Comparison of ENCODE assay signal across 27 mouse cellular contexts in genomic region chr6:137539219-137539618, GRCm38 (mm10).
DNase-seq lines count a peak whose midpoint lies in the region; ATAC-seq and TF ChIP-seq lines count a peak whose summit lies in the region.
"Had no signal": no experiment of that assay in that cellular context is flagged by ENCODE, and none has a peak within 500 bp of the region (broad histone marks: within the 10 kb centered on the region; RNA-seq: fewer than 3 reads in every experiment).

No protein-coding gene starts in this region.

- ATAC-seq in kidney, embryonic 16.5 days (ENCODE audit: low FRiP score, low TSS enrichment): no peak
- ATAC-seq in intestine, embryonic 16.5 days: peak; percentile 41
- ATAC-seq: forebrain, embryonic 13.5 days; forebrain, embryonic 16.5 days; hindbrain, embryonic 16.5 days had no signal

- H3K27me3 ChIP-seq in kidney, adult 2 months (replicated peaks; ENCODE audit: control insufficient read depth, insufficient read depth, low read length): no peaks in the 10 kb centered on the region
- no peaks in the 10 kb centered on the region for H3K27me3 ChIP-seq in kidney, embryonic 16.5 days (ENCODE audit: insufficient read depth, low read length)
- H3K27me3 ChIP-seq in intestine, embryonic 16.5 days (replicated peaks; ENCODE audit: control insufficient read depth, insufficient read depth, low read length): no peaks in the 10 kb centered on the region
- H3K27me3 ChIP-seq: heart, embryonic 12.5 days; heart, embryonic 15.5 days; hindbrain, embryonic 13.5 days had no signal

- peaks cover 19% of the 10 kb centered on the region for H3K4me1 ChIP-seq in kidney, adult 2 months (ENCODE audit: control insufficient read depth, insufficient read depth, low read length)
- peaks cover 23% of the 10 kb centered on the region for H3K4me1 ChIP-seq in kidney, embryonic 16.5 days (ENCODE audit: insufficient read depth, low read length)
- H3K4me1 ChIP-seq in intestine, embryonic 16.5 days (ENCODE audit: control insufficient read depth, insufficient read depth, low read length): peaks cover 16% of the 10 kb centered on the region; the same call in 1 of the 2 replicates

- no peak for TF ChIP-seq CTCF in kidney, adult 2 months (conservative IDR thresholded peaks at IDR 0.05; ENCODE audit: insufficient read depth, insufficient read length, low read depth, low read length)

- 43% methylated on average over 7 of the region's 7 CpGs for WGBS in kidney, adult 2 months
- 39% methylated on average over 7 of the region's 7 CpGs for WGBS in kidney, embryonic 16.5 days
- 36% methylated on average over 7 of the region's 7 CpGs for WGBS in intestine, embryonic 16.5 days

- no peak overlapping the region for H3K9ac ChIP-seq in kidney, embryonic 16.5 days (replicated peaks; ENCODE audit: low read length)
- H3K9ac ChIP-seq in intestine, embryonic 16.5 days (ENCODE audit: low read depth, low read length): no peak overlapping the region
- H3K9ac ChIP-seq: forebrain, embryonic 13.5 days; heart, embryonic 12.5 days; heart, embryonic 15.5 days; hindbrain, embryonic 13.5 days had no signal

- no peak overlapping the region for H3K4me2 ChIP-seq in kidney, embryonic 16.5 days (replicated peaks; ENCODE audit: low read depth, low read length)
- H3K4me2 ChIP-seq in intestine, embryonic 16.5 days (ENCODE audit: low read depth, low read length): no peak overlapping the region
- H3K4me2 ChIP-seq: forebrain, embryonic 13.5 days; heart, embryonic 12.5 days; heart, embryonic 15.5 days; hindbrain, embryonic 13.5 days had no signal

- H3K9me3 ChIP-seq in kidney, embryonic 16.5 days (ENCODE audit: low read length): no peaks in the 10 kb centered on the region
- H3K9me3 ChIP-seq in intestine, embryonic 16.5 days (ENCODE audit: control insufficient read depth, low read length): no peaks in the 10 kb centered on the region
- H3K9me3 ChIP-seq: heart, embryonic 15.5 days; hindbrain, embryonic 10.5 days; hindbrain, embryonic 13.5 days had no signal

- DNase-seq in kidney, adult 2 months: peak; percentile 34
- peak; percentile 28 for DNase-seq in kidney, postnatal 14 days
- no peak for DNase-seq in kidney, postnatal 10 days
- DNase-seq in forelimb bud, embryonic 11.5 days (ENCODE audit: low read depth, low spot score): peak; percentile 32
- no peak for DNase-seq in gastrocnemius, postnatal 25 days
- DNase-seq in cerebellum, postnatal 14 days: no peak
- DNase-seq: adrenal gland, adult 2 months; adrenal gland, postnatal 25 days; B cell, adult 2 months; cerebellum, adult 11-12 months; cerebellum, adult 8-10 months; cerebellum, postnatal 10 days; gastrocnemius, adult 2 months; gastrocnemius, postnatal 14 days; heart, adult 18-20 months; heart, postnatal 10 days; heart, postnatal 36 days had no signal

- peak overlapping the region; percentile 46; the same call in 1 of the 2 replicates for H3K27ac ChIP-seq in kidney, adult 2 months (ENCODE audit: insufficient read depth, low read depth, low read length)
- no peak overlapping the region for H3K27ac ChIP-seq in kidney, embryonic 16.5 days (ENCODE audit: low read length)
- no peak overlapping the region for H3K27ac ChIP-seq in intestine, embryonic 16.5 days (ENCODE audit: low read length)
- H3K27ac ChIP-seq: forebrain, embryonic 10.5 days; forebrain, embryonic 13.5 days; gastrocnemius, adult 2 months; heart, embryonic 15.5 days; hindbrain, embryonic 10.5 days; hindbrain, embryonic 13.5 days had no signal

- no peak for TF ChIP-seq POLR2A in kidney, adult 2 months (IDR thresholded peaks at IDR 0.05; ENCODE audit: low read depth, low read length)

- H3K36me3 ChIP-seq in kidney, adult 2 months (ENCODE audit: control insufficient read depth, insufficient read depth, low read length): no peaks in the 10 kb centered on the region
- no peaks in the 10 kb centered on the region for H3K36me3 ChIP-seq in kidney, embryonic 16.5 days (ENCODE audit: insufficient read depth, low read length)
- H3K36me3 ChIP-seq in intestine, embryonic 16.5 days (ENCODE audit: control insufficient read depth, insufficient read depth, low read length): peaks cover 12% of the 10 kb centered on the region
- H3K36me3 ChIP-seq: forebrain, embryonic 10.5 days; heart, embryonic 15.5 days had no signal

- H3K4me3 ChIP-seq in kidney, adult 2 months (ENCODE audit: insufficient read depth, low read depth, low read length): no peak overlapping the region
- H3K4me3 ChIP-seq in kidney, embryonic 16.5 days (ENCODE audit: low read length): no peak overlapping the region
- H3K4me3 ChIP-seq in intestine, embryonic 16.5 days (ENCODE audit: low read length): no peak overlapping the region
- H3K4me3 ChIP-seq: forebrain, embryonic 10.5 days; forebrain, embryonic 13.5 days; gastrocnemius, adult 2 months; heart, embryonic 12.5 days; heart, embryonic 15.5 days; hindbrain, embryonic 10.5 days; hindbrain, embryonic 13.5 days had no signal

Comparison
In these comparisons a context has a peak if more than half of its experiments do, and no peak if none do; other contexts are left out.
1. DNase-seq: peak in kidney, adult 2 months (single experiment), kidney, postnatal 14 days (single experiment) and forelimb bud, embryonic 11.5 days (single experiment); none in kidney, postnatal 10 days (single experiment), gastrocnemius, postnatal 25 days (single experiment) and cerebellum, postnatal 14 days (0 of 2).